Mouse (Mus musculus) adrenal gland, adult 18-20 months (tissue): ENCODE data around the gene Olfr681. TPM values are rescaled to one million over a fixed set of nuclear protein-coding genes. Genes with fewer than 3 reads are reported as not detected.
"Not testable (repeated sequence)": the region's sequence is repeated elsewhere in the genome, so short reads cannot be mapped to it uniquely, and the experiment has no call there.

Experiments used
- DNase-seq, 2 experiments: peaks; one replicate each; pipeline ENCODE4 v3.0.0; 2021 to 2022; ENCODE audit warnings: low spot score in 2 of 2
- long read RNA-seq, 2 experiments: library from polyadenylated mRNA; stranded (forward); transcript quantifications; one replicate each; pipeline ENCODE4 v2.0.0; 2021
- total RNA-seq, 2 experiments: library from RNA; stranded (reverse); gene quantifications; 1 replicate in 1 of 2; 2 replicates in 1 of 2; pipeline ENCODE4 v1.2.3; 2021

Olfr681 gene
- total RNA-seq, result not detected
- long read RNA-seq, experiment 1, result 0 reads
- long read RNA-seq, experiment 2, result 0 reads

DNA sequence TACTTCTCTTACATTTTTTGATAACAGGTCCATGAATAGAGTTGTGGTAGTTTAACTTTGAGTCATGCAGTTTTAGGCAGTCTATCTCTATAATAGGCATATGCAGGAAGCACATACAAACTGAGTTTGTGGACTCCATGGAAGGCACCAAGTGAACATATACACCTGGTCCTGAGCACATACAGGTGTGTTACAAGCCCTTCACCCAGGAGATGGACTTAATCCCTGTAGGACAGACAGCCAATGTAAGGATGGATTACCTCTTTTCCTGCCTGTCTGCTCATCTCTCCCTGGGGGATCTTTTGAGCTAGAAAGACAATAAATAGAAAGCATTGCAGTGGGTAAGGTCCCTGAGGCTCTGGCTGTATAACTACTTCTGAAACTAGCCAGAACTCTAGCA is at the start of gene Olfr681:
Gene Olfr681 (plus strand): TSS at position 301 of the 400 bp plus-strand sequence.
- DNase-seq, result no peak

DNA sequence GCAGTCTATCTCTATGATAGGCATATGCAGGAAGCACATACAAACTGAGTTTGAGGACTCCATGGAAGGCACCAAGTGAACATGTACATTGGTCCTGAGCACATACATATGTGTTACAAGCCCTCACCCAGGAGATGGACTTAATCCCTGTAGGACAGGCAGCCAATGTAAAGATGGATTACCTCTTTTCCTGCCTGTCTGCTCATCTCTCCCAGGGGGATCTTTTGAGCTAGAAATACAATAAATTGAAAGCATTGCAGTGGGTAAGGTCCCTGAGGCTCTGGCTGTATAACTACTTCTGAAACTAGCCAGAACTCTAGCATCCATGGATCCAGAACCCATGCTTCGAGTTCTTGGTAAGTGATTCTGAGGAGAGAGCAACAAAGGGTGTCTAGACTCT is 35.7 kb upstream of the Olfr681 start, which contains the start of gene Olfr679:
Gene Olfr679 (plus strand): TSS at position 301 of the 400 bp plus-strand sequence.
- no peak for DNase-seq

DNA sequence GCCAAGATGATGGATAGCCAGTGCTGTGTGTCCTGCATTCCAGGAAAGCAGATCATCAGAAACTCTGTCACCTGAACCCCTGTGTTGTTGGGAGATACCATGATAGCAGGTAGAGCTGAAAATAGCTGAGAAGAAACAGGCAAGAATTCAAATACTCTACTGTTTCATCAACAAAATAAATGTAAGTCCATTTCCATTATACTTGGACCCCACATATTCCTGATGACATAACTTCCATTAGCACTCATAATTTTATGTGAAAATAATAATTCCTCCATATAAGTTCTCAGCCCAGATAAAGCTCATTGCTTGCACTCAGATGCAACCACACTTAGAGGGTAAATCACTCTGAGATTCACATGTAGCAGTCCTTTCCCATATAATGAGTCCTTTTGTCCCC is 23.9 kb upstream of the Olfr681 start, which contains the start of gene Olfr680-ps1:
Gene Olfr680-ps1 (minus strand): TSS at position 101 of the 400 bp plus-strand sequence.
- not testable (repeated sequence) for DNase-seq

DNA sequence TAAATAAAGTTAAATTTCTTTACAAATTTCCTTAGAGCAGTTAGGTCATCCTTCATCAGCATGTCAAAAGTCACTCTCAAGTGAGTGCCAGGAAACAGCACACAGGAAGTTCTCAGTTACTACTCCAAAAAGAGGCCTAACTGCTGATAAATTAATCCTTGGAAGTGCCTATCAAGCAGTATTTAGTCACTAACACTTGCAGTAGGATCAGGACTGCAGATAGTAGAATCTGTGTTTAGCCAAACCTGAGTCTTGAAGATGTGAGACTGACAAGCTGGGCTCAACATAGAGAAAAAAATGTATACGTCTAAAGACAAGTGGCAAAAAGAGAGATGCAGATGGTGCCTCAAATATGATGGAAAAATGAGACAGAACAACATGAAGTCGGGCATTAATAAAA is 24.6 kb downstream of the Olfr681 start:
- DNase-seq, result no peak

DNA sequence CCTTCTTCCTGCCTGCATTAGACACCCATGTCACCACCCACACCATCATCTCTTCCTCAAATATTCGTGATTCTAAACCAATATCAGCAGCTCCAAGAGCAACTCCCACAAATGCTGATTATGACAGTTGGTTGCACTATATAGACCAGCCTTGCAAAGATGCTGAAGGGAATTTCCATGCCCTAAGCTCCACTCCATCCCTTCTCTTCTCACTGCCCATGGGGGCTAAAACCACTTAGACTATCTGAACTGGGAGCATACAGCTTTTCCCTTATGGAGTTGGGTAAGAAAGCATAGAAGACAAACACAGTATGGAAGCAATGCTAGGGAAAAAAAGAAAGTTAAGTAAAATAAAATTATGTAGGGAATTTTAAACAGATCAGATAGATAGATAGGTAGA is 30.3 kb downstream of the Olfr681 start, which contains the start of gene Olfr683:
Gene Olfr683 (minus strand): TSS at position 101 of the 400 bp plus-strand sequence.
- no peak for DNase-seq

DNA sequence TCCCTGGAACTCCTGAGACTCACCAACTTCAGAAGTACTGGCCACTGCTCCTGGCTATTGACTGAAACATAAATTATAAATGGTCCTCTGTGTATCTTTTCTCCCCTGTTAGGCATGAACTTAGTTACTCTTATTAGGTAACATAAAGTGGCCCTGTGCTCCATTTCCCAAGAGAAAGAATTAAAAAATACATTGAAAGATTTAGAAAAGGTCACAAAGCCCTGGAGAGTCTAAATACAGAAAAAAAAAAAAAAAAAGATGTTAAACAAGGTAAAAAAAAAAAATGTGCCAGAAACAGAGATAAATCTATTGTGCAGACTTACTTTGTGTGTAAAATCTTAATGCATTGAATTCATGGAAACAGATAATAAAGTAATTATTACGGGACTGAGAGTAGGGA is 46.9 kb downstream of the Olfr681 start, which contains the start of gene Olfr684:
Gene Olfr684 (minus strand): TSS at position 101 of the 400 bp plus-strand sequence.
- no peak for DNase-seq

DNA sequence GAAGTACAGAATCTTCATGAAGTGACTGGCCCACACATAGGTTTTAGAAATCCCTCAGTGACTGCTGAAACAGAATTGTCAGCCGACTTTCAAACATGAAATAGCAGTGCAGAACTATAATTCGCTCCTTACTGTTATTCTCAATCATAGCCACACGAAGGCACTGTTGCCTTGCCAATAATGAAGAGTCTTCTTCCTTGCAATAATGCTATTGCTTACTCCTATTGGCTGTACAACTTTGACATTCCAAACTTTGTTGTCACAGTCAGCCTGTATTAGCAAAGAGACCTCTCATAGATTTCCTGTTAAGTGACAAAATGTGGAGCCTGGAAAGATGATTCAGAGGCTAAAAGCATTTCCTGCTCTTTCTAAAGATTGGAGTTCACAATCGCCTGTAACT is 54.1 kb downstream of the Olfr681 start:
- DNase-seq, result no peak

Other genes with a start within 250 kb of the Olfr681 start
- gene Olfr665, start 238.8 kb upstream of the Olfr681 start, total RNA-seq, result not detected
- gene Olfr666, start 220.9 kb upstream of the Olfr681 start, total RNA-seq, result not detected
- not detected for gene Olfr667, start 195.4 kb upstream of the Olfr681 start, total RNA-seq
- gene Olfr668, start 188.8 kb upstream of the Olfr681 start, total RNA-seq, result not detected
- not detected for gene Olfr669, start 182.6 kb upstream of the Olfr681 start, total RNA-seq
- not detected for gene Olfr670, start 154.2 kb upstream of the Olfr681 start, total RNA-seq
- gene Olfr671, start 137.7 kb upstream of the Olfr681 start, total RNA-seq, result not detected
- not detected for gene Olfr672, start 114.8 kb upstream of the Olfr681 start, total RNA-seq
- gene Olfr675, start 88.4 kb upstream of the Olfr681 start, total RNA-seq, result not detected
- gene Olfr676, start 84.1 kb upstream of the Olfr681 start, total RNA-seq, result not detected
- gene Olfr677, start 65.5 kb upstream of the Olfr681 start, total RNA-seq, result not detected
- not detected for gene Olfr678, start 52.4 kb upstream of the Olfr681 start, total RNA-seq
- gene Olfr679, start 35.6 kb upstream of the Olfr681 start, total RNA-seq, result not detected
- not detected for gene Olfr680-ps1, start 24.0 kb upstream of the Olfr681 start, total RNA-seq
- not detected for gene Olfr683, start 30.2 kb downstream of the Olfr681 start, total RNA-seq
- gene Olfr684, start 46.8 kb downstream of the Olfr681 start, total RNA-seq, result not detected
- gene Olfr685, start 69.2 kb downstream of the Olfr681 start, total RNA-seq, result not detected
- gene Olfr686, start 90.6 kb downstream of the Olfr681 start, total RNA-seq, result not detected
- gene Olfr688, start 171.3 kb downstream of the Olfr681 start, total RNA-seq, result not detected
- not detected for gene Olfr689, start 194.3 kb downstream of the Olfr681 start, total RNA-seq
- not detected for gene Olfr690, start 217.3 kb downstream of the Olfr681 start, total RNA-seq
- gene Olfr691, start 225.4 kb downstream of the Olfr681 start, total RNA-seq, result not detected